Mouse (Mus musculus) G1E-ER4 (cell line): ENCODE measurements around the gene Ccdc117. TPM values are rescaled to one million over a fixed set of nuclear protein-coding genes. Genes with fewer than 3 reads are reported as not detected.

Experiments
- GATA1 ChIP-seq: IDR thresholded peaks from one replicate; pipeline ENCODE4 v1.8.0; 2012; ENCODE audit warnings: low read length, inconsistent platforms
- polyA plus RNA-seq: library from polyadenylated mRNA; stranded (reverse); fragments of >175 nt; gene quantifications from 2 replicates; pipeline ENCODE4 v1.2.3, GENCODE M21; 2012

Ccdc117 gene
- polyA plus RNA-seq, result 8.7 and 8.9 TPM in 2 replicates

DNA sequence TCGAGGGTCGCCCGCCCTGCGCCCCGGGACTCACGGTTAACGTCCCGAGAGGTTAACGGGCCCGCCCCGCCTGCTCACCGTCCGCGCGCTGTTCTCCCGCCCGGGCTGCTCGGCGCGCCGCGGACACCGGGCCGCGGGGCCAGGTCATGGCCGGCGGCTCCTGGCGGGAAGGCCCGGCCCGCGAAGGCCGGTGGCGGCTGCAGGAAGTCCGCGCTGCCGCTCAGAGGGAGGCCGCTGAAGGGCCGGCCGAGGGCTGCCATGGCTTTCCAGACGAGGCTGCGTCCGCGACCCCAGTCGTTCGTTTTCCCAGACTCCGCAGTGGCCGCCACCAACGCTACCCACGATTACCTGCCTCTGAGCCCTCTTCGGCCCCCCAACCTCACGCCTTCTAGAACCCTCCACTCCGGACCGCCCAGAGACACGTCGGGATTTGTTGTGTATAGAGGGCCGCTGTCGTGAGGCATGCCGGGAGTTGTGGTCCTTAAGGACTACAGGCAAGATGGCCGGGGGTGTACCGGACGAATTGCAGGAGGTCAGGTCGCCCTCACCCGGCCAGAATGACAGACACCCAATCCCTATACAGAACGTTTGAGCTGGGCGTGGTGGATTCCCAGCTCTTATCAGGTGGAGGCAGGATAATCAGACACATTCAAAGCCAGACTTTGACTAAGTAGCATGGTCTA lies at the start of gene Ccdc117:
Ccdc117 (minus strand) TSS at position 389 of the 683 bp plus-strand sequence.
- TF ChIP-seq GATA1, result peak; percentile 4

DNA sequence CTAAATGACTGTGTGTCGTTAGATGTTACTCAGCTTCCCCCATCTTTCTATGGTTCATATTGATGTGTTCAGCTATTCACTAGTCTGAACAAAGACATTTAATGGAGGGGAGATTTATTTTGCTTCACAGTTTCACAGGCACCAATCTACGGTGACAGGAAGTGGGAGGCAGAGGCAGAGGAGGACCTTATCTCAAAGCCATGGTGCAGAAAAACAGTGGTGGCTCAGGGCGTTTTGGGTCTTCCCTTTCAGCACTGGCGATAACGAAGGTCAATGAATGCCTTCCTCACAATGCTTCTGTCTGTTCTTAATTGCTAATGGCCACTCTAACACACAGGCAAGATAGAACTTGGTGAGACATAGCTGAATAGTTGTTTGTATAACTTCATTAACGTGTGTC lies 33.1 kb upstream of the Ccdc117 start:
- no peak for TF ChIP-seq GATA1

DNA sequence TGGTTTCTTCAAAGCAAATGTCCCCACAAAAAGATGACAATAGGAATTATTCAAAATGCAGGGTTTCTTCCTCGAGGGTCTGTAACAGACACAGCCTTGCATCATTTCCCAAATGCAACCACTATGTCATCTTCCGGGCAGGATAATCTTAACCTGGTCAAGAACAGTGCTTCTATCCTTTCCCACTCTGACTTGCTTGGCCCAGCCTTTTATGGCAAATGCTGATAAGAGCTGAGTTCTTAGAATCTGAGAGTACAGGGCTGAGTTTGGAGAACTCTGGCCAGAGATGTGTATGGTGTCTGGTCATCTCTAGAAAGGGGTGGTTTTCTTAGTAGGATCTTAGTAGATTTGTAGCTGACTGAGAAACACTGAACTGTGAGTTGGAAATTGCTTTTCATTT lies 31.8 kb upstream of the Ccdc117 start:
- peak; percentile 45 for TF ChIP-seq GATA1

DNA sequence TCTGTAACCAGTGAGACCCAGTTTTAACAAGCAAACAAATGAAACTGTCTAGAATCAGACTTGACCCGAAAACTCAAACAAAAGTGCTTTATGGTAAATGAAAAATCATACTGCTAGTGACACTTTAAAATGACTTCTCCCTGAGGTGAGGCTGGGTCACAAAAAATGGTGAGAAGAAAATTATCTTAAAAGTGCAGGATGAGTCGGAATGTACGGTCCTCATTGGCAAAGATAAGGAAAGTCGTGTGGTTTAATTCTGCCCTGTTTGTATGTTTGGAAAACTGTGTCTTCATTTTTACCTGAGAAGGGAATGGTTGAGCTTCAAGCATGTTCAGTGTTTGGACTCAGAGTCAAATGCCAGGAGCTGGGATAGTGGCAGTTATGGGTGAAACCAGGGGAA lies 29.9 kb upstream of the Ccdc117 start:
- TF ChIP-seq GATA1, result no peak

DNA sequence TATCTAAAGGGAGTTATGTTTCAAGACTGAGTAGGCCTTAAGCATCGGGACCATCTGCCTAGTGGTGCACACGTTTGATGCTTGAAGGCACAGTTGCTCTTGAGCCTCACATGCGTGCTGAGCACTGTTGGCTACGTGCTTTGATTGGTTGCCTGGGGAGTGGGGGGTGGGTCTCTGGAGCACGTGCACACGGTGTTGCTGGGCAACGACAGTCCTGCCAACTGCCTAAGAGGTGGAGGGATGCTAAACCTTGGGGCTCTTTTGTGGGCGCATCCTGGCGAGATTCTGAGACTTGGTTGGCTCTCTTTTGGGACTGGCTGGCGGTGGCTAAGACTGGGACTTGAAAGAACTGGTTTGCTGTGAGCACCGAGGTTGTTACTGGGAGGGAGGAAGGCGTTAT lies 27.5 kb upstream of the Ccdc117 start, which contains the start of gene Ankrd36:
Ankrd36 (plus strand) TSS at position 211 of the 400 bp plus-strand sequence.
- no peak for TF ChIP-seq GATA1

DNA sequence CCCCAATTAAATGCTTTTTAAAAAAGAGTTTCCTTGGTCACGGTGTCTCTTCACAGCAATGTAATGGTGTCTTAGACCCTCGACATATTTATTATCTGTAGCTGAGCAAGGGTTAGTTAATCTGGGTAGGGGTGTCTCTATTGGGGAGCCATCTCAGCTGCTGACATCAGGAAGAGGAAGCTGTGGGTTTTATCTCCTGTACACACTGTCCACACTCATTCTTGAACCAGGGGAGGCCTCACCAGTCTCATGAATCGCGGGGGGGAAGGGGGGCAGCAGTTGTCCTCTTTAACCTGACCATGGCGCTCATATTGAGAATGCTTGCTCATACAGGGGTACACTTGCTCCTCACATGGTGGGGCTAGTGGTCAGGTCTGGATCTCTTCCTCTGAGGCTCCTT lies 26.1 kb upstream of the Ccdc117 start:
- peak; percentile 65 for TF ChIP-seq GATA1

DNA sequence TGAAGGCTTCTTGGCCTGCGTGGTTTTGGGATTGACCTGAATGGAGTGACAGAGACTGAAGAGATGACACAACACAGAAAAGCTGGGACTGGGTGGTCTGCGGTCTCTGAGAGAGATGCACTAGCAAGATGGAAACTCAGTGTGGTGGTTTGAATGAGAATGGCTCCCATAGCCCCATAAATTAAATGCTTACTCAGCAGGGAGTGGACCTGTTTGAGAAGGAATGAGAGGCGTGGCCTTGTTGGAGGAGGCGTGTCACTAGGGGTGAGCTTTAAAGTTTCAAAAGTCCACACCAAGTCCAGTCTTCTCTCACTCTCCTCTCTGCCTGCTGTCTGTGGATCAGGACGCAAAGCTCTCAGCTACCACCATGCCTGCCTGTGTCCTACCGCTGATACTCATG lies 25.7 kb upstream of the Ccdc117 start:
- TF ChIP-seq GATA1, result no peak

DNA sequence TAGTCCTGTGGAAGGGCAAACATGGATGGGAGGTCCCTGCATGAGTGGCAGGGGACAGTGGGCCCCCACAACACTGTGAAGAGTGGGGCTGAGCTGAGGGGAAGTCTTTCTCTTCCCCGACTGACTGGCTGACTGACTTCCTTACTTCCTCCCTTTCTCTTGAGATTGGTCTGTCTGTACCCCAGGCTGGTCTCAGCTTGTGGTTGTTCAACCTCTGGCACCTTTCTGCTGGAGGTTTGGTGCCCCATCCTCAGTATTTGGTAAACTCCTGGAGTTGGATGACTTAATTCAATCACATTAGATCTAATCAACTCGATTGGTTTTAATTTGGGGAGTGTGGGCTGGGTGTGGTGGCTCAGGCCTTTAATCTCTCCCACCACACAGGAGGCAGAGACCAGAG lies 24.5 kb upstream of the Ccdc117 start:
- TF ChIP-seq GATA1, result no peak

DNA sequence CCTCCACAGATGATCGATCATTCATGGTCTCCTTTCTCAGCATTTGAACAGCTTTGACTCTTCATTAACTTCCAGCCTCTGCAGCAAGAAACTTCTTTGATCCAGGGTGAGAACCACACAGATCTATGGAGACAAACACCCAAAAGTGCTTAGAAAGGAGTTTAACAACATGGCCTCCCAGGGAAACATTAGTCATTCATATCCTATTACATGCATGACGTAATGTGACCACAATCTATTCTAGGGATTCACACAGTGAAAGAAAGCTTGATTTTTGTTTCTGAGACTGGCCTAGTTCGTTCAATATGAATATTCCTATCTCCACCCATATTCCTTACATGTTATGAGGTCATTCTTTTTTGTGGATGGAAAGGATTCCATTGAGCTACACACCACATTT lies 23.6 kb upstream of the Ccdc117 start:
- no peak for TF ChIP-seq GATA1

DNA sequence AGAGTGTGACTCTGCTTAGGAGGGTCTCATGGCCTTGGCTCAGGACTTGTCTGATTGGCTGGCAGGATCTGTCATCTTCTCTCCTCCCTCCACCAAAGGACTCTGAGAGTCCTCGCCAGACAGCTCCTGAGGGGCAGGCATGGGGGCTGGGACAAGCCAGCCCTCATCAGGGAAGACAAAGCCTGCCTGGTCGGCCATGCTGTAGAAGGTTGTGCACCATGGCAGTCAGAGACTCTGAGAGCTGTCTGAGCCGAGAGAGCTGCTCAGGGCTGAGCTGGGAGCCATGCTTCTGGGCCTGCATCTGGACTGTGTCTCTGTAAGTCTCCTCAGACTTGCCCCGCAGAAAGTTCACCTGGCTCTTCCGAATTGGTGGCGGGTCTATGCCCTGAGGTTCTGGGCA lies 21.9 kb upstream of the Ccdc117 start:
- TF ChIP-seq GATA1, result no peak

DNA sequence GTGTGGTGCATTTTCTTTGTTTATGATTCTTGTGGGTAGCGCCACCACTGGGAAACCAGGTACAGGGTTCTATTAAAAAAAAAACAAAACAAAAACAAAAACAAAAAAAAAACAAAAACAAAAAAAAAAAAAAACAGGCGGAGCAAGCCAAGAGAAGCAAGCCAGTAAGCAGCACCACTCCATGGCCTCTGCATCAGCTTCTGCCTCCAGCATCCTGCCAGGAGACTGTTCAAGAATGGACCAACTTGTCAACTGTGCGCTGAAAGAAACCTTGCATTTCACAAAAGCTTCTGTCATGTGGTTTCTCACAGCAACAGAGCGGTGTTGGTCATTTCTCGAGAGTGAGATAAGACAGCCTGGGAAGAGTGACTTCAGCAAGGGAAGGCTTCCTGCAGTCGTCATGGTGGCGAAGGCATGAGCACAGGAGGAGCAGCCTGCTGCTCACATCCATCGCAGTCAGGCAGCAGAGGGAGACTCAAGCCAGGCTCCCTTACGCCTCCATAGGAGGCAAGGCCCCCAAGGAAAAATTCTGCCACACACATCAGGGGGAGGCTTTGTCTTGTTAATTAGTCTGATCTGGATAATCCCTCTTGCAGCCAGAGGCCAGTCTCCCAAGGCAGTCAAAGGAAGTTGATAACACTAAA lies 20.8 kb upstream of the Ccdc117 start:
- no peak for TF ChIP-seq GATA1

DNA sequence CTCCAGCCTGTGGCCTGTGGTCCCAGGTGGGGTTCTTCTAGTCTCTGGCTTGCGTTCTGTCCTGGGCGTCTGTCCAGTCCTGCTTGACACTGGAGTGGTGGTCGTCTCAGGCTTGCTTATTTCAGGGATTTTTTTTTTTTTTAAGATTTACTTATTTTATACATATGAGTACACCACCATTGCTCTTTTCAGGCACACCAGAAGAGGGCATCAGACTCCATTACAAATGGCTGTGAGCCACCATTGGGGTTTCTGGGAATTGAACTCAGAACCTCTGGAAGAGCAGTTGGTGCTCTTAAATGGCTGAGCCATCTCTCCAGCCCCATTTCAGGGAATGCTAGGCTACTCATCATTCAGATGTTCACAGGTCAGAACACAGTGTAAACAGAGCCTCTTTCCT lies 18.3 kb upstream of the Ccdc117 start:
- no peak for TF ChIP-seq GATA1

DNA sequence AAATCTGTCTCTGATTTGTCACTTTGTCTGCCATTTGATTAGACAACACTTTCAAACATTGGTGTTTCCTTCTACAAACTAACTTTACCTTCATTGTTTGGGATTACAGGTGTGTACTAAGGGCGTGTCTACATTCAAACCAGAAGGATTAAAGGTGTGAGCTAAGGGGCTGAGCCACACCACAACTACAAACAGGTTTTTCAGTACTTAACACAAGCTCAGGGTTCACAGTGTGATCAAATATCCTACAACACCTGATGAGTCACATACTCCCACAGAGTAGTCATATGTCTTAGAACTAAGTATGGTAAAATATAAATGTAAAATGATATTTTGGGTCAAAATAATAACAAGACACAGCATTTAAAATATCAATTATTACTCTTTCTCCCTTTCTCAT lies 9.9 kb upstream of the Ccdc117 start:
- TF ChIP-seq GATA1, result no peak

DNA sequence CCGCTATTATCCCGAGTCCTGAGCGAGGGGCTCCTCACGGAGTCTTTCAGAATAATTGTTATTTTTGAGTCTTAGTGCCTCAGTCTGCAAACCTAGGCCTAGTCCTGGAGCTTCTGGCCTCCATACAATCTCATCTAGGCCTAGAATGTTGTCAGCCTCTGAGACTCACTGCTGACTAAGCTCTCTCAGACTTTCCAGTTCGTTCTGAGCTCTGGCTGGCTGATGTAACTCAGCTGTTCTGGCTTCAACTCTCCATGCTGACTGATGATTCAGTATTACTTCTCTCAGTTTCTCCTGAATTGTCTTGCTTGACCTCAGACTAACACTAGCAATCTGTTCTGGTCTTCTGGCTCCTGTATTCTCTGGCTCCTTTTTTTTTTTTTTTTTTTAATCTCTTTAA lies 9.4 kb upstream of the Ccdc117 start:
- TF ChIP-seq GATA1, result no peak

DNA sequence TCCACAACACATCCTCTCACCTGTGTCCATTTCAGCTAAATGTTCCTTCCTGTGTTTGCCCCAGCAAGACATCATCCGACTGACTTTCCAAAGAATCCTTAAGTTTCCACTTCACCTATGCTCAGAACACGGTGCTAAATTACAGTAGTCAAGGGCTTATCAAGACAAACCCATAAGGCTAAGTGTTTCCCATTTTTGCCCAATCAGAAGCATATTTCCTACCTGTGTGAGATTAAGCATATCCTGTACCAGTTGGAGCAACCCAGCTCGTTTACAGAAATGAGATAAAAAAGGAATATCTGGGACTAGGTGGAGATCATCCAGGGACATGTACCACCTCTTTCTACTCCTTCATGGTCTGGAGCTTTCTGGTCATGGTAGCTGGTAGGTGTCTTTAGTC lies 4.7 kb upstream of the Ccdc117 start:
- no peak for TF ChIP-seq GATA1

DNA sequence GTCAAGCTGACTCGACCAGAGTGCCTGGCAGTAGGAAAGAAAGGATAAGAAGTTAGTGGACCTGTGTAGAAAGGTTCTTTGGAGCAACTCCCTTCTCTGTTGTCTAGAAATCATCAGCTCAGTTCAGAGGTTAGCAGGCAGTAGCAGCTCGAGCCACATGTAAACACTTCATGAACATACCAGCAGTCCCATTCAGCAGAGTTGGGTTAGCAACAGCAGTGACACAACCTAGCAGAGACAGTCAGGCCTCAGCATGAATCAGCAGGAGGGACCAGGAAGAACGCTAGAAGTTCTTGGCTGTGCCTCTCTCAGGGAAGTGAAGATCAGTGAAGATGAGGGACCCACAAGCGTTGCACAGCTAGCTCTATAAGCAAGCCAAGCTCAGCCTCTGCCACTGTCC lies 3.5 kb upstream of the Ccdc117 start:
- TF ChIP-seq GATA1, result no peak

DNA sequence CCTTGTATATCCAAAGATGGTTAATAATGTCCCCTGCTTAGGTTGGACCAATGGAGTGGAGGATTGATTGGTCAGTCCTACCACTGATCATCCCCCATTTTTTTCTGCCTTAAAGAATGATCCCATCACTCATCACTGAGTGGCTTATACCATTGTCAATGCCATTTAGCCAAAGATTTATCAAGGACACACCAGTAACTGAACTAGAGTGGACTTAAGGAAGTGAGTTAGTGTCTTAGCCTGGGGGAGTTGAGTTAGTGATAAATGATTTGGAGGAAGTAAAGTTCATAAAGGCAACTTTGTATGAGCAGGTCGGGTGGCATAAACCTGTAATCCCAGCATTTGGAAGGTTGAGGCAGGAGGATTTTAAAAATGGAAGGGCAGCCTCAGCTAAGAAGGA lies 1.3 kb upstream of the Ccdc117 start:
- TF ChIP-seq GATA1, result no peak
